Mouse (Mus musculus): ENCODE data around the gene Btnl1. TPM values are rescaled to one million over a fixed set of nuclear protein-coding genes. Genes with fewer than 3 reads are reported as not detected.

Gene Btnl1
- polyA plus RNA-seq, 1 experiment from 2014 or later = not detected

DNA sequence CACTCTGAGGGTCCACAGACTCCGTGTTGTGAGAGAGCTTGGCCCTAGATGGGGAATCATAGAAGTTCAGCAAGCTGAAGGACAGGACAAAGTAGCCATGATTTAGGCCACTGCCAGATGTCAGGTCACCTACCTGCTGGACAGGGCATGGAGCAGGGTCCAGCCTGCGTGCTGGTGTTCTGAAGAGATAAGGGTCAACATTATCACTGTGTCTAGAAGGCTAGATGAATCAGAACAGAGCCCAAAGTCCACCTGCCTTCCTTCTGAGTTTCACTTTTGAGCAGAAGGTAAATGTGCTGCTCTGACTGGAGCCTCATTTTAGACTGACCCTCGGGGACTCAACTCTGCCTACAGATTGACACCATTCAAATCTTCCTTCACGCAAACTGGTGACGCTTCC is 22.4 kb upstream of the Btnl1 start, which contains the start of gene Btnl2:
TSS of gene Btnl2 (plus strand) at position 284 of the 400 bp plus-strand sequence.
- DNase-seq (ENCODE audit: low spot score) (no peak), ATAC-seq (ENCODE audit: low read depth) (no peak)
- no peak within 1 kb of the TSS for H3K4me3 ChIP-seq (ENCODE audit: low read depth, low read length)
- H3K9ac ChIP-seq (ENCODE audit: low read depth, low read length) = no peak within 1 kb of the TSS
- H3K9me3 ChIP-seq (ENCODE audit: control insufficient read depth, low read length) = no peaks in the 10 kb centered on the region
- no peaks in the 10 kb centered on the region for H3K27me3 ChIP-seq (replicated peaks; ENCODE audit: control insufficient read depth, insufficient read depth, low read length)
- 87% methylated on average over 5 of the region's 5 CpGs for WGBS
- no peak within 1 kb of the TSS for H3K4me2 ChIP-seq (ENCODE audit: low read depth, low read length)
- no peaks in the 10 kb centered on the region for H3K36me3 ChIP-seq (ENCODE audit: control insufficient read depth, insufficient read depth, low read length)
- H3K4me1 ChIP-seq (ENCODE audit: control insufficient read depth, insufficient read depth, low read length) = no peaks in the 10 kb centered on the region
- no peak within 1 kb of the TSS for H3K27ac ChIP-seq (replicated peaks; ENCODE audit: low read depth, low read length)

DNA sequence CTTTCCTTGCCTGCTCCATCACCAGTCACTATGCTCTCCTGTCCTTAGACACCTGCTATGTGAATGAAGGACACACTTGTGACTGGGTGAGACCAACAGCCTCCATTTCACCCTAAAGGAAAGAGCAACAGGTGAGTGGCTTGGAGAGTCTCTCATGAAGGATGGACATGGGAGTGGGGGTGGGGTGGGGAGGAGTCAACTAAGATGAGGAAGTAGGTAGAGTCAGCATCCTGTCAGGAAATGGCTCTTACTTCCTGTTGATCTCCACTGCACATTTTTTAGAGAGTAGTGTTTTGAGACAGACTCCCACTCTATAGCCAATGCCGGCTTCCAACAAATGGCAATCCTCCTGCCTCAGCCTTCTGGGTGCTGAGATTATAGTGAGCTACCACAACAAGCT is 22.0 kb upstream of the Btnl1 start:
- H3K36me3 ChIP-seq (ENCODE audit: control insufficient read depth, insufficient read depth, low read length) = no peaks in the 10 kb centered on the region
- ATAC-seq (ENCODE audit: low read depth) (no peak), DNase-seq (ENCODE audit: low spot score) (no peak)
- H3K9ac ChIP-seq (ENCODE audit: low read depth, low read length) = no peak overlapping the region
- H3K27ac ChIP-seq (replicated peaks; ENCODE audit: low read depth, low read length) = no peak overlapping the region
- no peaks in the 10 kb centered on the region for H3K27me3 ChIP-seq (replicated peaks; ENCODE audit: control insufficient read depth, insufficient read depth, low read length)
- H3K4me1 ChIP-seq (ENCODE audit: control insufficient read depth, insufficient read depth, low read length) = no peaks in the 10 kb centered on the region
- no peak overlapping the region for H3K4me2 ChIP-seq (ENCODE audit: low read depth, low read length)
- WGBS = 75% methylated on average over 1 of the region's 1 CpGs
- no peak overlapping the region for H3K4me3 ChIP-seq (ENCODE audit: low read depth, low read length)
- no peaks in the 10 kb centered on the region for H3K9me3 ChIP-seq (ENCODE audit: control insufficient read depth, low read length)

GRCm38 (mm10) chr17:34362954-34363546 is 13.9 kb upstream of the Btnl1 start:
- Histone ChIP-seq H3K4me2 (ENCODE audit: low read depth, low read length) (no peak overlapping the region), H3K36me3 (ENCODE audit: control insufficient read depth, insufficient read depth, low read length) (no peaks in the 10 kb centered on the region), H3K27ac (replicated peaks; ENCODE audit: low read depth, low read length) (no peak overlapping the region), H3K4me1 (ENCODE audit: control insufficient read depth, insufficient read depth, low read length) (no peaks in the 10 kb centered on the region), H3K27me3 (replicated peaks; ENCODE audit: control insufficient read depth, insufficient read depth, low read length) (no peaks in the 10 kb centered on the region), H3K4me3 (ENCODE audit: low read depth, low read length) (no peak overlapping the region), H3K9me3 (ENCODE audit: control insufficient read depth, low read length) (no peaks in the 10 kb centered on the region), H3K9ac (ENCODE audit: low read depth, low read length) (no peak overlapping the region)
- 79% methylated on average over 15 of the region's 15 CpGs for WGBS
- ATAC-seq (ENCODE audit: low read depth) (no peak), DNase-seq (ENCODE audit: low spot score) (no peak)

DNA sequence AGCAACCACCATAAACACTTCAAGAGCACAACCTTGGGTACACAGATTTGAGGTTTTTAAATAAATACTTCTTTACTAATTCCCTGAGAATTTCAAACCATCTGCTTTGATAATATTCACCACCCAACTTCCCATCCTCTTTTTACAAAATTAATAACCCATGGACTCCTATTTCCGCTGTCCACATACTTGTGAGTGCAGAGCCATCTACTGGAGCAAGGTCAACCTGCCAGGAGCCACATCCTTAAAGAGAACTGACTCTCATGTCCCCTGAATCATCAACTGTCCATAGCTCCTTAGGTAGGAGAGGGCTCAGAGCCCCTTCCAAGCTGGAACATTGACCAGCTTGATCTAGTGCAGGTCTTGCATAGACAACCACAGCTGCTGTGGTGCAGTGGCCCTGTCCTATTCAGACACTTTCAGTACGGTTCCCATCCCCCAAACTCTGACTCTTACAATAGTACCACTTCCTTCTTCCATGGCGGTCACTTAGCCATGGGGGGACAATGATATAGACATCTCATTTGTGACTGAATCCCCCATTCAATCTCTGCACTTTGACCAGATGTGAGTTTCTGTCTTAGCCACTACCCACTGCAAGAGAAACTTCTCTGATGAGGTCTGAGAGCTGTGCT is 13.1 kb upstream of the Btnl1 start:
- no peaks in the 10 kb centered on the region for H3K36me3 ChIP-seq (ENCODE audit: control insufficient read depth, insufficient read depth, low read length)
- no peaks in the 10 kb centered on the region for H3K9me3 ChIP-seq (ENCODE audit: control insufficient read depth, low read length)
- no peaks in the 10 kb centered on the region for H3K27me3 ChIP-seq (replicated peaks; ENCODE audit: control insufficient read depth, insufficient read depth, low read length)
- H3K4me3 ChIP-seq (ENCODE audit: low read depth, low read length) = no peak overlapping the region
- ATAC-seq (ENCODE audit: low read depth) = no peak
- no peak overlapping the region for H3K9ac ChIP-seq (ENCODE audit: low read depth, low read length)
- no peak for DNase-seq (ENCODE audit: low spot score)
- WGBS = 80% methylated on average over 3 of the region's 3 CpGs
- no peaks in the 10 kb centered on the region for H3K4me1 ChIP-seq (ENCODE audit: control insufficient read depth, insufficient read depth, low read length)
- H3K27ac ChIP-seq (replicated peaks; ENCODE audit: low read depth, low read length) = no peak overlapping the region
- H3K4me2 ChIP-seq (ENCODE audit: low read depth, low read length) = no peak overlapping the region

DNA sequence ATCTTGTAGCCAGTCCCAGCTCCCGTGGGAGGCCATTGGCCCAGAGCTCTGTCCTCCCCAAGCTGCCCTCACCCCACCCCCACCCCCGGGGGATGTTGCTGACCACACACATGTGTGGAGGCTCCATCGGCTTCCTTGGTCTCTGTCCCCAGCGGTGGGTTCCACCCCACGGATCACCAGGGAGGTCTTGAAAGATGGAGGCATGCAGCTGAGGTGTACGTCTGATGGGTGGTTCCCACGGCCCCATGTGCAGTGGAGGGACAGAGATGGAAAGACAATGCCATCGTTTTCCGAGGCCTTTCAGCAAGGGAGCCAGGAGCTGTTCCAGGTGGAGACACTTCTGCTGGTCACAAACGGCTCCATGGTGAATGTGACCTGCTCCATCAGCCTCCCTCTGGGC is 11.9 kb upstream of the Btnl1 start:
- DNase-seq (ENCODE audit: low spot score) (no peak), ATAC-seq (ENCODE audit: low read depth) (no peak)
- 78% methylated on average over 10 of the region's 10 CpGs for WGBS
- no peaks in the 10 kb centered on the region for H3K4me1 ChIP-seq (ENCODE audit: control insufficient read depth, insufficient read depth, low read length)
- H3K27me3 ChIP-seq (replicated peaks; ENCODE audit: control insufficient read depth, insufficient read depth, low read length) = no peaks in the 10 kb centered on the region
- H3K4me3 ChIP-seq (ENCODE audit: low read depth, low read length) = no peak overlapping the region
- H3K9ac ChIP-seq (ENCODE audit: low read depth, low read length) = no peak overlapping the region
- H3K9me3 ChIP-seq (ENCODE audit: control insufficient read depth, low read length) = no peaks in the 10 kb centered on the region
- no peak overlapping the region for H3K27ac ChIP-seq (replicated peaks; ENCODE audit: low read depth, low read length)
- H3K4me2 ChIP-seq (ENCODE audit: low read depth, low read length) = no peak overlapping the region
- no peaks in the 10 kb centered on the region for H3K36me3 ChIP-seq (ENCODE audit: control insufficient read depth, insufficient read depth, low read length)

DNA sequence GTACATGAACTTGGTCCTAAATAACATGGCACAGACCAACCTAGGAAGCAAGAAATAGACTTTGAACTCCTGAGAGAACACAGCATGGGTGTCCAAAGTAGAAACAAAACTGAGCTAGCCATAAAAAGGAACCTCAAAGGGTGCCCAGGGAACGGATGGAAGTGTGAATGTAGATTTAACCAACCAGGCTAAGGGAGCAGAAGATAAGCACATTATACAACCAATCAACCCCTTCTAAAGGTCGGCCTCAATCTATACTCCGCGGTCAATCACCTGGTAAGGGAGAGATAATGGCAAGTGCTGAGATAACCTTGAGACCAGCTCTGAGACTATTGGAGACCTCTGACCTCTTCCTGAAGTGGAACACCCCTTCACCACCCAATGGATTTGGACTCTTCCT is 6.4 kb upstream of the Btnl1 start:
- no peak for ATAC-seq (ENCODE audit: low read depth)
- H3K4me1 ChIP-seq (ENCODE audit: control insufficient read depth, insufficient read depth, low read length) = no peaks in the 10 kb centered on the region
- H3K9ac ChIP-seq (ENCODE audit: low read depth, low read length) = no peak overlapping the region
- H3K36me3 ChIP-seq (ENCODE audit: control insufficient read depth, insufficient read depth, low read length) = no peaks in the 10 kb centered on the region
- H3K27me3 ChIP-seq (replicated peaks; ENCODE audit: control insufficient read depth, insufficient read depth, low read length) = no peaks in the 10 kb centered on the region
- H3K4me2 ChIP-seq (ENCODE audit: low read depth, low read length) = no peak overlapping the region
- H3K9me3 ChIP-seq (ENCODE audit: control insufficient read depth, low read length) = no peaks in the 10 kb centered on the region
- 83% methylated on average over 4 of the region's 4 CpGs for WGBS
- DNase-seq (ENCODE audit: low spot score) = no peak
- H3K27ac ChIP-seq (replicated peaks; ENCODE audit: low read depth, low read length) = no peak overlapping the region
- no peak overlapping the region for H3K4me3 ChIP-seq (ENCODE audit: low read depth, low read length)

DNA sequence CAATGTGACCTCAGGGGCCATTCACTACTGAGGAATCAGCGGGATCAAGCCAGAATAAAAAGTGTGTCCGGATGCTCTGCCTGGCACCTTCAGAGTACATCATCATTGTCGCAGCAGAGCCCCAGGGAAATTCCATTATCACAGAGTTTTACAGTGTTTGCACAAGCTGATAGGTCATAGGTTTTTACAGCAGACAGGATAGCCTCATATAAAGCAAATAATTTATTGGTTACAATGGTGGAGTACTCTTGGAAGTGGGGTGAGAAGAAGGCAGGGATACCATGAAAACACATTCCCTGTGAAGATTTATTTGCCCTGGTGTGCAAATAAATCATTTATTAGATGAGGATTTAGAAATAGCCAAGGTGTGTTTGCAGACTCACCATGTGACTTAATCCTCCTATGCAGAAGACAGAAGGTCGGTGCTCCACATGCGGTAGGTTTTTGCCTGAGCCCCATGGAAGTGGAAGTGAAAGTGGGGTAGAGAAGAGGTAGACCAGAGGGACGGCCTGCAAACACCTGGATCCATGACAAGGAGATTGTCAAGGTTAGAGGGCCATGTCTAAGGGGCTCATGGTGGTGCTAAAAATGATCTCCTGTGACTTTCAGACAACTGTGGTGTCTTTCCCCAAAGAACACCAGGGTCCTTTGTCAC is 3.8 kb upstream of the Btnl1 start:
- Histone ChIP-seq H3K27ac (replicated peaks; ENCODE audit: low read depth, low read length) (no peak overlapping the region), H3K36me3 (ENCODE audit: control insufficient read depth, insufficient read depth, low read length) (no peaks in the 10 kb centered on the region), H3K4me3 (ENCODE audit: low read depth, low read length) (no peak overlapping the region), H3K4me1 (ENCODE audit: control insufficient read depth, insufficient read depth, low read length) (no peaks in the 10 kb centered on the region), H3K4me2 (ENCODE audit: low read depth, low read length) (no peak overlapping the region), H3K9ac (ENCODE audit: low read depth, low read length) (no peak overlapping the region), H3K27me3 (replicated peaks; ENCODE audit: control insufficient read depth, insufficient read depth, low read length) (no peaks in the 10 kb centered on the region), H3K9me3 (ENCODE audit: control insufficient read depth, low read length) (no peaks in the 10 kb centered on the region)
- DNase-seq (ENCODE audit: low spot score) (no peak), ATAC-seq (ENCODE audit: low read depth) (no peak)
- 75% methylated on average over 6 of the region's 6 CpGs for WGBS

DNA sequence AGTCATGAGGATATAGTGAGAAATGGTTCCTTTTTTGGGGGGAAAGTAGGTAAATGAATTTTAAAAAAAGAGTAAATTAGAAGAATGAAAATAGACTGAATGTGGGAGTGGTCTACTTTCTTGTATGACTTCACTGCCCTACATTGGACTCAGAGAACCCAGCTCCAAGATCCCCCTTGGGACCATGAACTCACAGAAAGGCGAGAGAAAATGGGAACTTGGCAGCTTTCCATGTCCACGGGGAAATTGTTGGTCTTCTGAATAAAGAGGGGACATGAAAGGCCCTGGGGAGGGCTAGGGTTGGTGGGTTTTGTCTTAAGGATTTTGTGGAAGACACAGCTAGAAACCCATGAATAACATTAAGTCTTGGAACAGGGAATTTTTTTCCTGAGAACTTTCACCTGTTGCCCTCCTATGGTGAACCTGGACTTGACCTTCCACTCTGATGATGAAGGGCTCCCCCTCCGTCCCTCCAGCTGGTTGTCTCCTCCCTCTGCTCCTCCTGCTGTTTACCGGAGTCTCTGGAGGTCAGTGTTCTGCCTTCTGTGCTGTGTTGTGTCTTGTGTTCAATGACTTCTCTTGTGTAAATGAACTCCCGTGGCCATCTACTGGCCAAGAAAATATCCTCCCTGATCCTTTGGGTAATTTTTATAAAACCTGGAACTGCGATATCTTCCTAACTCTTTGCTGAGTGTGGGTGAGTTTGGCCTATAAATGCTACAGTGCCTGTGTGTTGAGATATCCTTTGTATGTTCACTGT is 698 bp downstream of the Btnl1 start:
- ATAC-seq (ENCODE audit: low read depth) (no peak), DNase-seq (ENCODE audit: low spot score) (no peak)
- Histone ChIP-seq H3K27me3 (replicated peaks; ENCODE audit: control insufficient read depth, insufficient read depth, low read length) (no peaks in the 10 kb centered on the region), H3K9me3 (ENCODE audit: control insufficient read depth, low read length) (no peaks in the 10 kb centered on the region), H3K4me3 (ENCODE audit: low read depth, low read length) (no peak overlapping the region), H3K4me1 (ENCODE audit: control insufficient read depth, insufficient read depth, low read length) (no peaks in the 10 kb centered on the region), H3K27ac (replicated peaks; ENCODE audit: low read depth, low read length) (no peak overlapping the region), H3K4me2 (ENCODE audit: low read depth, low read length) (no peak overlapping the region), H3K36me3 (ENCODE audit: control insufficient read depth, insufficient read depth, low read length) (no peaks in the 10 kb centered on the region), H3K9ac (ENCODE audit: low read depth, low read length) (no peak overlapping the region)
- WGBS = 59% methylated on average over 6 of the region's 6 CpGs
